In genomic region chr16:55821997-55822740, GRCm38 (mm10) we compare ENCODE assay signal across 8 mouse cellular contexts. TPM values are rescaled to one million over a fixed set of nuclear protein-coding genes. Genes with fewer than 3 reads are reported as not detected.
DNase-seq lines count a peak whose midpoint lies in the region; ATAC-seq and TF ChIP-seq lines count a peak whose summit lies in the region.

No protein-coding gene starts in this region.

- TF ChIP-seq EP300 in MEL (IDR thresholded peaks at IDR 0.05; ENCODE audit: low read depth in 1 of 2, low read length in 2 of 2), result 0 out of 4 replicates have a peak, but pooled peaks of 1 of the 2 experiments have one; percentile 13

- WGBS in forebrain, embryonic 16.5 days, result under 1% methylated on average over 55 of the region's 67 CpGs
- 4% methylated on average over 66 of the region's 67 CpGs for WGBS in lung, embryonic 15.5 days
- WGBS in olfactory bulb, adult 2 months, result under 1% methylated on average over 67 of the region's 67 CpGs
- WGBS in thymus, adult 2 months, result 1% methylated on average over 67 of the region's 67 CpGs

- H3K79me2 ChIP-seq in MEL (ENCODE audit: control insufficient read depth, insufficient read depth, low read length, poor library complexity), result peaks cover 9% of the 10 kb centered on the region

- peak; percentile 70 to 83; a peak in 3 of 4 replicates for TF ChIP-seq POLR2A in MEL (IDR thresholded peaks at IDR 0.05; ENCODE audit: control insufficient read depth in 1 of 2, insufficient read depth in 1 of 2, low read depth in 1 of 2, low read length in 2 of 2, poor library complexity in 1 of 2)
- peak; percentile 62; the same call in 1 of the 2 replicates for TF ChIP-seq POLR2A in olfactory bulb, adult 2 months (IDR thresholded peaks at IDR 0.05; ENCODE audit: insufficient read depth, low read depth, low read length)
- TF ChIP-seq POLR2A in thymus, adult 2 months (IDR thresholded peaks at IDR 0.05; ENCODE audit: control insufficient read depth, extremely low read depth, insufficient read depth, low read length, poor library complexity), result peak; percentile 91

- peaks cover 0 to 12% of the 10 kb centered on the region in 2 experiments; a peak in 3 of 4 replicates for H3K36me3 ChIP-seq in MEL (ENCODE audit: control insufficient read depth in 1 of 2, insufficient read depth in 2 of 2, low read length in 2 of 2)
- H3K36me3 ChIP-seq in forebrain, embryonic 16.5 days (ENCODE audit: control insufficient read depth, insufficient read depth), result no peaks in the 10 kb centered on the region; the same call in 1 of the 2 replicates
- peaks cover 15% of the 10 kb centered on the region for H3K36me3 ChIP-seq in lung, embryonic 15.5 days
- peaks cover 16% of the 10 kb centered on the region for H3K36me3 ChIP-seq in thymus, adult 2 months (ENCODE audit: control insufficient read depth, insufficient read depth, low read length)

- intact Hi-C loops in heart, postnatal 36 days (cut with DNase I), result loop anchor here (1.0 to 5.0 kb wide), 2 partner anchors 16 to 150 kb away; partner anchors contain the start of genes Nfkbiz and Zbtb11

- peak; percentile 94 for ATAC-seq in forebrain, embryonic 16.5 days
- peak; percentile 95 for ATAC-seq in lung, embryonic 15.5 days (ENCODE audit: borderline replicate concordance, extremely low read depth, low FRiP score, low TSS enrichment)

- TF ChIP-seq CTCF in MEL (IDR thresholded peaks at IDR 0.05 in 2 of 3, conservative IDR thresholded peaks at IDR 0.05 in 1 of 3; ENCODE audit: control insufficient read depth in 1 of 3, insufficient read depth in 1 of 3, low read depth in 2 of 3, low read length in 3 of 3, poor library complexity in 1 of 3, severe bottlenecking in 1 of 3), result no peak
- no peak for TF ChIP-seq CTCF in olfactory bulb, adult 2 months (IDR thresholded peaks at IDR 0.05; ENCODE audit: insufficient read depth, low read depth, low read length)
- TF ChIP-seq CTCF in thymus, adult 2 months (IDR thresholded peaks at IDR 0.05; ENCODE audit: borderline replicate concordance, control insufficient read depth, extremely low read depth, insufficient read depth, low read length, poor library complexity), result no peak

- no peak for TF ChIP-seq RAD21 in MEL (IDR thresholded peaks at IDR 0.05; ENCODE audit: low read depth, low read length)

- peak overlapping the region; percentile 99 for H3K4me3 ChIP-seq in MEL (ENCODE audit: control insufficient read depth in 1 of 2, insufficient read depth in 1 of 2, low read depth in 2 of 2, low read length in 2 of 2)
- peak overlapping the region; percentile 89 for H3K4me3 ChIP-seq in forebrain, embryonic 16.5 days (replicated peaks; ENCODE audit: low read length)
- H3K4me3 ChIP-seq in lung, embryonic 15.5 days, result peak overlapping the region; percentile 58
- H3K4me3 ChIP-seq in olfactory bulb, adult 2 months (ENCODE audit: insufficient read depth, low read depth, low read length), result peak overlapping the region; percentile 100
- peak overlapping the region; percentile 95 for H3K4me3 ChIP-seq in thymus, adult 2 months (ENCODE audit: control insufficient read depth, insufficient read depth, low read length)

- peaks cover 2 to 11% of the 10 kb centered on the region in 2 experiments for H3K4me1 ChIP-seq in MEL (ENCODE audit: control insufficient read depth in 1 of 2, insufficient read depth in 2 of 2, low read length in 2 of 2)
- H3K4me1 ChIP-seq in forebrain, embryonic 16.5 days (replicated peaks; ENCODE audit: control insufficient read depth, insufficient read depth, low read length), result peaks cover 13% of the 10 kb centered on the region
- H3K4me1 ChIP-seq in lung, embryonic 15.5 days, result peaks cover 41% of the 10 kb centered on the region
- H3K4me1 ChIP-seq in olfactory bulb, adult 2 months (ENCODE audit: control insufficient read depth, insufficient read depth, low read length), result peaks cover 13% of the 10 kb centered on the region
- H3K4me1 ChIP-seq in thymus, adult 2 months (replicated peaks; ENCODE audit: control insufficient read depth, insufficient read depth, low read length), result peaks cover 14% of the 10 kb centered on the region

- H3K4me2 ChIP-seq in forebrain, embryonic 16.5 days (ENCODE audit: low read length), result peak overlapping the region; percentile 99
- peak overlapping the region; percentile 71 for H3K4me2 ChIP-seq in lung, embryonic 15.5 days

- DNase-seq in MEL (ENCODE audit: low read depth, low spot score), result peak; percentile 94
- DNase-seq in cerebellum, adult 18-20 months, result peak; percentile 95 to 96
- peak; percentile 93 to 95 for DNase-seq in heart, postnatal 36 days
- DNase-seq in layer of hippocampus, adult 8-10 months (ENCODE audit: low spot score in 2 of 2), result peak; percentile 66 to 75
- peak; percentile 91 for DNase-seq in thymus, adult 2 months

- no peaks in the 10 kb centered on the region for H3K9me3 ChIP-seq in MEL (replicated peaks; ENCODE audit: insufficient read depth, low read length)
- H3K9me3 ChIP-seq in forebrain, embryonic 16.5 days (ENCODE audit: control insufficient read depth, low read length), result no peaks in the 10 kb centered on the region
- H3K9me3 ChIP-seq in lung, embryonic 15.5 days, result no peaks in the 10 kb centered on the region

- peak overlapping the region; percentile 68 for H3K27ac ChIP-seq in MEL (ENCODE audit: control insufficient read depth, low read depth, low read length)
- H3K27ac ChIP-seq in forebrain, embryonic 16.5 days (ENCODE audit: low read length), result 0 out of 2 replicates have a peak overlapping the region, but pooled peaks have one; percentile 18
- peak overlapping the region; percentile 97 for H3K27ac ChIP-seq in lung, embryonic 15.5 days
- H3K27ac ChIP-seq in olfactory bulb, adult 2 months (ENCODE audit: insufficient read depth, low read depth, low read length), result peak overlapping the region; percentile 72
- H3K27ac ChIP-seq in thymus, adult 2 months (ENCODE audit: control insufficient read depth, insufficient read depth, low read length), result peak overlapping the region; percentile 91

- H3K27me3 ChIP-seq in MEL (ENCODE audit: control insufficient read depth in 1 of 2, insufficient read depth in 2 of 2, low read length in 2 of 2), result no peaks in the 10 kb centered on the region
- no peaks in the 10 kb centered on the region for H3K27me3 ChIP-seq in forebrain, embryonic 16.5 days (replicated peaks; ENCODE audit: control insufficient read depth, insufficient read depth, low read length)
- no peaks in the 10 kb centered on the region for H3K27me3 ChIP-seq in lung, embryonic 15.5 days
- no peaks in the 10 kb centered on the region for H3K27me3 ChIP-seq in thymus, adult 2 months (ENCODE audit: control insufficient read depth, insufficient read depth, low read length)

- H3K9ac ChIP-seq in MEL (ENCODE audit: control insufficient read depth, low read depth, low read length, poor library complexity, severe bottlenecking), result peak overlapping the region; percentile 91
- H3K9ac ChIP-seq in forebrain, embryonic 16.5 days (replicated peaks; ENCODE audit: low read depth, low read length), result peak overlapping the region; percentile 80
- H3K9ac ChIP-seq in lung, embryonic 15.5 days, result peak overlapping the region; percentile 62

TF ChIP-seq in MEL, 35 proteins besides CTCF, POLR2A, EP300 and RAD21 (continues in another document):
- TF ChIP-seq NELFE (IDR thresholded peaks at IDR 0.05; ENCODE audit: low read depth, low read length) (peak; percentile 79), JUND (IDR thresholded peaks at IDR 0.05; ENCODE audit: low read depth, low read length) (no peak), USF2 (IDR thresholded peaks at IDR 0.05; ENCODE audit: borderline replicate concordance in 1 of 2, insufficient read depth in 1 of 2, low read depth in 1 of 2, low read length in 2 of 2) (no peak), RCOR1 (IDR thresholded peaks at IDR 0.05; ENCODE audit: low read depth, low read length) (no peak), E2F4 (IDR thresholded peaks at IDR 0.05; ENCODE audit: borderline replicate concordance, low read depth, low read length) (no peak), POLR2AphosphoS5 (IDR thresholded peaks at IDR 0.05; ENCODE audit: borderline replicate concordance, low read depth, low read length) (no peak), ZMIZ1 (IDR thresholded peaks at IDR 0.05; ENCODE audit: low read depth, low read length) (peak; percentile 80), SIN3A (IDR thresholded peaks at IDR 0.05; ENCODE audit: low read length) (peak; percentile 47), ZNF384 (IDR thresholded peaks at IDR 0.05; ENCODE audit: low read depth, low read length) (peak; percentile 79), BHLHE40 (IDR thresholded peaks at IDR 0.05; ENCODE audit: borderline replicate concordance, low read depth, low read length) (no peak), USF1 (IDR thresholded peaks at IDR 0.05; ENCODE audit: low read depth, low read length) (peak; percentile 57), MXI1 (IDR thresholded peaks at IDR 0.05; ENCODE audit: low read depth, low read length) (peak; percentile 54), UBTF (IDR thresholded peaks at IDR 0.05; ENCODE audit: borderline replicate concordance, insufficient read depth, low read depth, low read length) (0 out of 2 replicates have a peak, but pooled peaks have one; percentile 13), HCFC1 (IDR thresholded peaks at IDR 0.05; ENCODE audit: low read depth, low read length) (peak; percentile 32; the same call in 1 of the 2 replicates), TCF12 (IDR thresholded peaks at IDR 0.05; ENCODE audit: low read depth, low read length) (peak; percentile 31; the same call in 1 of the 2 replicates), POLR2AphosphoS2 (IDR thresholded peaks at IDR 0.05; ENCODE audit: low read length) (0 out of 2 replicates have a peak, but pooled peaks have one; percentile 67), MYC (IDR thresholded peaks at IDR 0.05; ENCODE audit: low read depth, low read length) (no peak), ETS1 (IDR thresholded peaks at IDR 0.05; ENCODE audit: low read depth, low read length) (0 out of 2 replicates have a peak, but pooled peaks have one; percentile 6), GABPA (IDR thresholded peaks at IDR 0.05; ENCODE audit: low read depth, low read length) (no peak), KAT2A (conservative IDR thresholded peaks at IDR 0.05; ENCODE audit: low read depth, low read length) (peak; percentile 32; the same call in 1 of the 2 replicates), TAL1 (IDR thresholded peaks at IDR 0.05; ENCODE audit: low read length) (no peak)

RNA-seq across cellular contexts. Expression of gene Nfkbiz, which starts 16.5 kb away (rescaled TPM):
- total RNA-seq in MEL (2012; rRNA removed), result 1.3 and 1.4 TPM in 2 replicates
- 1 to 10 TPM in 1 of 2 experiments, not detected in 1; 2.4 TPM for polyA plus RNA-seq in MEL (2012; ENCODE audit: insufficient read depth in 1 of 2, insufficient read length in 2 of 2, low read depth in 1 of 2, low replicate concordance in 2 of 2, missing spikeins in 1 of 2)
- 1.3 and 1.6 TPM in 2 replicates for polyA plus RNA-seq in forebrain, embryonic 16.5 days (2015; fragmentation: Nextera tagmentation; extraction: Ambion mirVana)
- 1 to 10 TPM; 2.4 TPM for total RNA-seq in heart, postnatal 36 days (2021)
- total RNA-seq in layer of hippocampus, adult 8-10 months (2022), result 1 to 10 TPM; 6.2 to 7.2 (median 6.5) TPM
- 7.5 and 8.0 TPM in 2 replicates for polyA plus RNA-seq in lung, embryonic 15.5 days (2015; fragmentation: Nextera tagmentation; extraction: Ambion mirVana)
- not detected in 2 replicates for polyA plus RNA-seq in olfactory bulb, adult 2 months (2012; ENCODE audit: insufficient read depth, insufficient read length, low replicate concordance, missing spikeins)
- 21.1 and 21.3 TPM in 2 replicates for polyA plus RNA-seq in thymus, adult 2 months (2012; rRNA removed)

Comparison
In these comparisons a context has a peak if more than half of its experiments do, and no peak if none do; other contexts are left out.
1. Peak in every context shown above with its lines: DNase-seq, ATAC-seq, H3K4me3 ChIP-seq and H3K27ac ChIP-seq.
2. H3K27ac ChIP-seq: peak in every context shown above with its lines; median percentile 97 in lung, embryonic 15.5 days; 91 in thymus, adult 2 months; 72 in olfactory bulb, adult 2 months; 68 in MEL; 18 in forebrain, embryonic 16.5 days.